Mouse (Mus musculus): Measurements from ENCODE around the gene Epo.

DNA sequence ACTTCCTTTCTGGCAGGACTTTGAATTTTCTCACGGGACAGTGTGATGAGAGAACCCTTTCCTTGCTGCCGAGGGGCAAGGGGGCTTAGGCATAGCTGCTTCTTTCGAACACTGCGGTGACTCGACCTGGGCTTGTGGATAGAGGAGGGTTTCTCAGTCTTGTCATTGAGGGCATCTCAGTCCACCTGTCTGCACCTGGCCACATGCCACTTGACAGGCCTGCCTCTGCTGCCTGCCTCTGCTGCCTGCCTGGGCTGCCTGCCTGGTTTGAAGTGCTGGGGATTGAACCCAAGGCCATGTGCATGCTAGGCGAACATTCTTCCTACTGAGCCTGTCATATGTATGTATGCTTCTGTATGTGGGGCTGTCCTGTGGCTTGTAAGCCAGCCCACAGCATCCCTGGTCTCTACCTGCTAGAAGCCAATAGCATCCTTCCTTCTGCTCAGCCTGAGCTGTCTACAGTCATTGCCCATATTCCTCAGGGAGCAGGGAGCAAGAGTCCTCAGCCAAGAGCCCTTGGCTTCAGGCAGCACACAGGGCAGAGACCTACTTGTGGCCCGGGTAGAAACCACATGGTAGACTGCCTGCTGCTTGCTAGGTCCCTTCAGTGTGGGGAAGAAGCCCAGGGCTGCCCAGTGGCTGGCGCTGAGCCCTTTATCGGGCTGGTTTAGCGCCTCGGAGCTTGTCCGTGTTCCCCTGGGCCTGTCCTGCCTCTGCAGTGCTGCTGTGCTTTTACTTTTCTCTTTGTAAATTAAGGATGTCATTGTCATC is 18.9 kb downstream of the Epo start:
- TF ChIP-seq POLR2A (IDR thresholded peaks at IDR 0.05; ENCODE audit: low read depth, low read length), result no peak
- TF ChIP-seq CTCF (IDR thresholded peaks at IDR 0.05; ENCODE audit: extremely low read depth, insufficient read length, insufficient replicate concordance, low read depth, low read length), result no peak

Measured in small intestine, adult 2 months (tissue).